Mouse (Mus musculus): Measurements from ENCODE around the gene Gcgr. TPM values are rescaled to one million over a fixed set of nuclear protein-coding genes. Genes with fewer than 3 reads are reported as not detected.
"Not testable (repeated sequence)": the region's sequence is repeated elsewhere in the genome, so short reads cannot be mapped to it uniquely, and the experiment has no call there.

Gene Gcgr
- polyA plus RNA-seq, 2 experiments from 2014 or later, result not detected

DNA sequence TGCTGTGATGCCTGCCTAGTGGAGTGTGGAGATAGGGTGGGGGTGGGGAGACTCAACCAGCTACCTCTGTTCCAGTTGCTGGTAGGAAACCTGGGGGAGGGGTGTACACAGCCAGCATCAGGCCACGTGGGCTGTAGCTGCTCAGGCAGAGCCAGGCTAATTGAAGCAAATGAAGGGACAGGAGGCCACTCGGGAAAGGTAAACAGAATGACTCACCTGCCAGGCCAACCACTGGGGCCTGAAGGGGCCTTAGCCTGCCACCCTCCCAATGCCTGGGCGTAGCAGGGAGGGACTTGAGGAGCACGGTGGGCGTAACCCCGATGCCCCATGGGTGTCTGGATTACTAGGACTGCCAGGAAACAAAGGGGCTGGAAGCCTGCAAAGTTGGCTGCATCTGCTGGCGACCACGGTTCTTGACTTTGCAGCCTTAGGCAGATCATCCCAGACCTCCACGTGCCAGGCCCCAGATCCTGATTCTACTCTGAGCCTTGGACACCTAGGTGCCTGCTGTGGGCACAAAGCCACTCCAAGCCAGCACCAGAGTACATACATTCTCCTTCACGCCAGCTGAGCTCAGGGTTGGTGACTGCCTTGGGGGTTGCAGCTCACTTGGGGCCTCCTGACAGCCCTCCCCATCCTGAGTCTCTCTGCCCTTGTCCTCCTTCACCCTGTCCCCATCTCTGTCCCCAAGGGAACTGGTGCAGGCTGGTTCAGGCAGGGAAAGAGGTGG lies 9.0 kb downstream of the Gcgr start:
- no peak for ATAC-seq

DNA sequence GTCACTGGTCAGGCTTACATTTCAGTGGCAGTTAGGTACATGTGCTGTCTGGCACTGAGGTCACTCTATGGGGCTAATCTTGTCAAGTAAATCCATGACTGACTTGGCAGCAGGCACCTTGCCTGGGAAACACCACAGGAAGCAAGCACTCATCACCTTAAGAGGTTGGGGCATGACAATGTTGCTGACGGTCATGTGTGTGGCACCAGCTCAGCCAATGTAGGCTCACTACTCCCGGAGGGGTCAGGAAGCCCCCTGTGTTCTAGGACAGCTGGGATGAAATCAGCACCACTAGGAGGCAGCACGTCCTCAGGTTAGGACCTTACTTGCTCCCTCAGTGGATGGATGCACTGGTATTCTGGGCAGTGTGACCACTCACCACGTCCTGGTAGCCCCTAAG lies 11.4 kb downstream of the Gcgr start:
- ATAC-seq, result no peak

DNA sequence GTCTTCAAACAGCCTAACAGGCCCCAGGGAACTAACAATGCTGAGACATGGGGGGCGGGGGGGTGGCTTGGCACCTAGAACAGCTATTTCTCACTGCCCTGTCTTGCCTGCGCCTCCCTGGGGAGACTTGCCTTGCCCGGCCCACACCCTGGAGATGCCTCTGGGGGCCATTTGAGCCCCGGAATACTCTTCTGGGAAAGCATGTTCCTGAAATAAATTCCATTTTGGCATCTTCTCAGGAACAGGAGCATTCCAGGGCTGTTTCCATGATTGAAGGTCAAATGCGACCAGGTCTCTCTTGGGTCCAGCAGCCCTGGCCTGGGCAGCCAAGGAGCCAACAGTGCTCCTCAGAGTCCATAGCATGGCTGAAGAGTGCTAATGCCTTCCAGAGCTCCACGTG lies 11.9 kb downstream of the Gcgr start:
- no peak for ATAC-seq

DNA sequence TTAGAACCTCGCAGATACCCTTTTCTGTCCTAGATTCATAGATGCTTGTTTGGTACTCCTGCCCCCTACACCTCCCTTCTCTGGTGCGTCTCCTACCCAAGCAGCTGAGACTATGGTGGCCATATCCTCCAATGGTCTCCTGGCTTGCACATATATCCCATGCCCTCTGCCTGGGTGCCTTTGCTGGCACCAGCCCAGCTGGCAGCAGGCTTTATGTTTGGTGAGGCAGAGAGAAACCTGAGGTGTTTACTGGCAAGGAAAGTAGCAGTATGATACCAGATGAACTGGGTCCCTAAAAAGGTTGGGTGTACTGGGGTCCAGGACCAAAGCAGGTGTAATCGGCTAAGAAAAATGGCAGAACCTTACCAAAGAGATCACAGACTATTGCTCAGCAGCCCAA lies 15.5 kb downstream of the Gcgr start:
- ATAC-seq, result no peak

DNA sequence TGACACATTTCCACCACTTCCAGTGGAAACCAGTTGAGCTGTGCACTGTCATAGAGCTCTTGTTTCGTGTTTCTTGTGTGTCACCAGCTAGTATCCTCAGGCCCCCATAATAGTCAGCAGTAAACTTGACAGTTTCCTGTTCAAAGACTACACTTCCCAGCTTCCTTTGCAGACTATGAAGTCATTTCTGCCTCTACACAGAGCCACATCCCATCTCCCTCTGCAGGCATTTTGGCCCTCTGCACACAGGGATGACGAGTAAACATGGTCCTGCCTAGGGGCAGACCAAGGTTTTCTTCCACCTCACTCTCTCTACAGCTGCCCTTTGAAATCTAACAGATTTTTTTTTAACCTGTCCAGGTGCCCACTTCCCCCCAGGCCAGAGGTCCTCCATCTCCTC lies 17.0 kb downstream of the Gcgr start:
- peak; percentile 49 for ATAC-seq

DNA sequence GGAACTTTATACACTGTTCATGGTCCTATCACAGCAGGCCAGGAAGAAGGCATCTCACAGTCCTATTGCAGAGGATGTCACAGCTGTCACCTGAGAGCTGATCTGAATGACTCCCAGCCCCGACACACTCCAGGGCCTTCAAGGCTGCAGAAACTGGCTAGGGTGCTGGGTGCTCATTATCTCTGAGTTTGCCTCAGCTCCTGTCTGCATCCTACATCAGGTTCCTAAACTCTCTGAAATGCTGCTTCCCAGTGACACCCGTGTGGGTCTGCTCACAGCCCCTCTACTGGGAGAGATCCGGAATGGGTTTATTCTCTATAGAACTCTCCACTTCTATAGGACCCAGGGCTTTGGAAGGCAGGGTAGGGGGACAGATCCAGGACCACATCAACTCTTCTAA lies 17.7 kb downstream of the Gcgr start:
- no peak for ATAC-seq

DNA sequence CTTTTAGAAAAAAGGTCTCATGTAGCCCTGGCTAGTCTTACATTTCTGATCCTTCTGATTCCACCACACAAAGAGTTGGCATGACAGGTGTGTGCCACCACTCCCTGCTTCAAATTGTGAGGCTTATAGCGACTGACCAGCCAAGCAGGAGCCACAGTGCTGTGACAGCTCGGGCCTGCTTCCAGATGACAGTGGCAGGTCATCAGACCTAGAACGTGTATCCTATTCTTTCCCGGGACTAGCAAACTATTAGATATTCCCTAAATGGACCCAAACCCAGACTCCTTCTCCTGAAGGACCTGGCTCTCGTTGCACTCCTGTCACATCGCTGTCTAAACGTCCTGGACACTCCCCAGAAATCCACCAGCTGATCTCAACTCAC lies 18.3 kb downstream of the Gcgr start:
- ATAC-seq, result no peak

DNA sequence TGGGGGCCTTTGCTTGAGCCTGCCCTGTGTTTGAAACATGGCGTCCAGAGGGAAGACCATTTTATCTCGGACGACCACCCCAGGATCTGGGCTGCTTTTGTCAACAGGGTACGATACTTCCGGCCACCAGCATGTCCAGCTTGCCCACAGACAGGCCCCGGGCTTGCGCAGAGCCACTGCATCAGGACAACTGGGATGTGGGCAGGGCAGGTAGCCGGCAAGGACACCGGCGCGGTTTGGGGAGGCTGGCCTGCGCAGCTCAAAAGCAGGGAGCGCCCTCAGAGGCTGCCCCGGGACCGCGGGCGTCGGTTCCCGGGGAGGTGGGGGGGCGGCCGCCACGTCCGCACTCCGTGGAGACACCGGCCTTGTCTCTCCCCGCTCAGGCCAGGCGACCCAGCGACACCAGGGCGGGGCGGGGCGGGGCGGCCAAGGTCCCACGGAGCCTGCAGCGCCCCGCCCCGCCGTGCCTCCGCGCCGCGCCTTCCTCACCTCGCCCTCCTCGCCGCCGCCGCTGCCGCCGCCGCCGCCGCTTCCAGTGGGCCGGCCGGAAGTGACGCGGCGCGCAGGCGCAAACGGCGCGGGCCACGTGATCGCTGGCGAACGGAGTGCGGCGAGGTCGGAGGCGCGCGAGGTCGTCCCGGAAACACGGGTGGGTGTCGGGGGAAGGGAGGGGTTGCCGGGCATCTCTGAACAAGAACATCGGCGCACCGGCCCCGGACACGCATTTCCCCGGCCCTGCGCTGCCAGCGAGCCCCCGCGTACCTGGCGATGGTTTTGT lies 18.9 kb downstream of the Gcgr start, which contains the start of gene Mcrip1:
TSS of gene Mcrip1 (minus strand) at position 560 of the 778 bp plus-strand sequence.
- peak; percentile 86 for ATAC-seq

DNA sequence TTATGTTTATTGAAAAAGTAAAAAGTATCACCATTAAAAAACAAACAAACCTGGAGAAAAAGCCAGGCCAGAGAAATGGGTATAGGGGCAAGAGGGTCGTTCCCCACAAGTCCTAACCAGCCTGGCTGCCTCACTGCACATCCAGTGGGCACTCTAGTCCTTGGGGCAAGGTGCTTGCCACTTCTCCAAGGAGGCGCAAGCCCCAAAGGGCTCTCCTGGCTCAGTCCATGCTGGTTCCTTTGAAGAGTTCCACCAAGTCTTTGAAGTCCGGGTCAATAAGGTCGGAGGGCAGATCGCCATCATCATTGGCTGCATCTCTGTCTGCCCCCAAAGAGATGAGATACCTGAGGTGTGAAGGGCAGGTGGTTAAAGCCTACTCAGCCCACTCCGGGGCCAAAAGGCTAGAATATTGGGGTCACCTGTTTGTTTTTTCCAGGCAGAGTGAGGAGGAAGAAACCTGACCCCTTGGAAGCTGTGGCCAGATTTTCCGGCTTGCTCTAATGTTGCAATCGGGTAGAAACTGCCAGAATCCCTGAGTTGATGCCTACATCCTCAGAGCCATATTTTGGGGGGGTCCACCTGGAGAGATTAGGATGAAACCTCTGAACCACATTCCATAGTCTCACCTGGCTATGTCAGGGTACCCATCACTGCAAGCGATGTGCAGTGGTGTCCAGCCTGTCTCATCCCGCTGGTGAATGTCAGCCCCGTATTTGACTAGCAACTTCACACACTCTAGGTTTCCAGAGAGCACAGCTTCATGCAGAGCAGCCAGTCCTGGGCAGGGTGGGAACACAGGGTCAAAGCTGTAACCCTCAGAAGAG lies 19.7 kb downstream of the Gcgr start:
- ATAC-seq, result peak; percentile 9

DNA sequence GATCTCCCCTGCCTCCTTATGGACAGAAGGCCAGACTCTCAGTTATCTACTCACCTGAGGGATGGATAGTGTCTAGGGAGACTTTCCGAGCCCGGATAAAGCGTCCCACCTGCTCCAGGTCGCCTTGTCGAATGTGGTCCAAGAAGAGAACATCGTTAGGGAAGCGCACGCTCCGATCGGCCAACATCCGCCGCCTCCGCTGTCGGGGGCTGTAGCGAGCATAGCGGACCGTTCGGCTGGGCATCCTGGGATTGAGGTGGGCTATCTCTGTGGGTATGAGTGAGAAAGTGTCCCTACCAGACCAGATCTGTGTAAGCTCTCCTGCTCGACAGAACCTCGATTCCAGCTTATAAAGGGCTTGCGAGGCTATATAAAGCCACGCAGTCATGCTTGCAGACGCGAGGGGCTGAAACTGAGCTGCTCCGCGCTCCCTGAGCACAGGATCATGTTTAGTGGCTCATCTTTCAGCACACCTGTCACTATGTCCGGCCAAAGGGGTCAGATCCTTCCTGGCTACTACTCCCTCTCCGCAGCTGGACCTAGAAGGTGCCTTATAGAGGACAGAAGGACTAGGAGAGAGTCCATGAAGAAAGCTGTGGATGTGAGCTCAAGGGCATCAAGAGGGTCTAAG lies 20.4 kb downstream of the Gcgr start, which contains the start of gene Ppp1r27:
TSS of gene Ppp1r27 (minus strand) at position 323 of the 631 bp plus-strand sequence.
- no peak for ATAC-seq

DNA sequence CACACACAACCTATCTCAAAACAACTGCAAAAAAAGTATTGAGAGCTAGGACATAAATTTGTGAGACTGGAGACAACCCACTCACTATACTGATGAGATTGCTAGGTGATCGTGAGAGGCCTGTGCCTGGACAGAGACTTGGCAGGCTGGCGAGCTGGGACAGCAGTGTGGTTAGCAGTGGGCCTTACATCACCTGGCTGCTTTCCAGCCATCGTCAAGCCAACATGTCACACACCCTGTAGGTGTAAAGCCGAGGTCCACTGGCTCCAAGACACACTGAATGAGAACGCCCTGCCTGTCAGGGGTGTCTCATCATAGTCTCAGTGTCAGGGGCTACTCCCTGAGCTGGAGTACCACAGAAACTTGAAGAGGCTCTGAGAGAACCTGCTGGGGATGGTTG lies 22.2 kb downstream of the Gcgr start:
- ATAC-seq, result no peak

DNA sequence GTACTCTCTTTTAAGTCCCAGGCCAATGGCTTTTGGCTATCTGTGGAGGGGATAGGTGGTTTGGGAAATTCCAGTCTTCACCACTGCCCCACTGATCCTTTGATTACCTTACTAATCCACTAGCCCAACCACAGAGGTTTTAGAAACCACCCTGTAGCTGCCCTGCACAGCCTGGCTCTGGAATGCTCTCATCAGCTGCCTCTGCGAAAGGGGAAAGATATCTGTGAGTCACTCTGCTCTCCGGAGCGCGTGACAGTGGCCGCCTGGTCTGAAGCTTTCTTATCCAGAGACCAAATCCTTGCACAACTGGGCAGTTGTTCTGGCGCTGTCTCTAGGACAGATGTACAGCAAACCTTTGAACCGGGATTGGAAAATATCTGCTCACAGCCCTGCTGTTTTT lies 24.3 kb downstream of the Gcgr start:
- no peak for ATAC-seq

DNA sequence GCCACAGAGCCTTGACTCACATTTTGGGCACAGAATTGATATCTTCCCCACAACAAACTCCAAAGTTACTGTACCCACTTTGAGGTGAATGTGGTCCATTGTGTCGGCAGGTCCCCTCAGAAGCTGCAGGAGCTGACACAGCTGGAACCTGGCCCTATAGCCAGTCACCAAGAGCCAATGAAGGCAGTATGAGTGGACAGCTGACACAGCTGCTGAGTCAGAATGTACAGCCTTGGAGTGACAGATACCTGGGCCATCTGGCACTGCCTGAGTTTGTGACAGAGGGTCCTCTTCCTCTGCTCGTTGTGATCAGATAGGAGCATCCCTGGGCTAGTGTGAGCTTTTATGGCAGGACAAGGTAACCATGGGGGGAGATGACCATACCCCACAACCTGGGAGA lies 24.8 kb downstream of the Gcgr start:
- ATAC-seq, result no peak

DNA sequence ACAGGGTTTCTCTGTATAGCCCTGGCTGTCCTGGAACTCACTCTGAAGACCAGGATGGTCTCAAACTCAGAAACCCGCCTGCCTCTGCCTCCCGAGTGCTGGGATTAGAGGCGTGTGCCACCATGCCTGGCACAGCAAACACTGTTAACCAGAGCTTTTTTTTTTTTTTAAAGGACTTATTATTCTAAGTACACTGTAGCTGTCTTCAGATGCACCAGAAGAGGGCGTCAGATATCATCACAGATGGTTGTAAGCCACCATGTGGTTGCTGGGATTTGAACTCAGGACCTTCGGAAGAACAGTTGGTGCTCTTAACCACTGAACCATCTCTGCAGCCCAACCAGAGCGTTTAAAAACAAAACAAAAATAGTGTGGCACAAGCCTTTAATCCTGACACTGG lies 28.3 kb downstream of the Gcgr start:
- not testable (repeated sequence) for ATAC-seq

DNA sequence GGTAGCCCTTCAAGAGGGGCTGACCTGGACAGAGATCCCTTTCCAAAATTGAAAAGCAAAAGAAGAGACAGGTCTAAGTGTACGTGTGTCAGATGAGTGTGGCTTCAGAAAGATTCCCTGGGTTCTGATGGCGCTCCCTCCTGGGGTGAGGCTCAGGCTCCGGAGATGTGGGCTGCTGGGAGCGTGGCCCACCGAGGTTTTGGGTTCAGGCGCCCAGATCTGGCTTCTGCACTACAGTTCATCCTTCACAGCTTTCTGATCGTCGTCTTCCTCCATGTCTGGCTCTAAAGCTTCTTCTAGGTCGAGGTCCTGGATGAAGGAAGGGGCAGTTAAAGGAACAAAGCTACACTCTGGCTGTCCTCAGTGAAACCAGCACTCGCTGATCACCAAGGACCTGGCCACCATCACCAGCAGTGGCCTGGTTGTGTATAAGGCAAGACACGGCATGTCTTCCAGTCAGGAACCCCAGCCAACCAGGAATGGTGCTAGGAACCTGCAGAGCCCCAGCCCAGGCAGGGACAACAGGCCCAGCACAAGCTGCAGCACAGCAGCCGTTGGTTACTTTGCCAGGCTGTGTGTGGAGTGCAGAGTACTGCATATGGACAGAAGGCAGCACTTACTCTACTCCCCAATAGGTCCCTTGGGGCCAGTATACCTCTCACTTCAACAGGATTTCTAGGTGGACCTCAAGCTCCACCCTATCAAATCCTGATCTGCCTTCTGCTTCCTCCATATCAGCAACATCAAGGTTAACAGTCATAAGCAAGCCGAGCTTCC lies 30.6 kb downstream of the Gcgr start:
- ATAC-seq, result no peak

DNA sequence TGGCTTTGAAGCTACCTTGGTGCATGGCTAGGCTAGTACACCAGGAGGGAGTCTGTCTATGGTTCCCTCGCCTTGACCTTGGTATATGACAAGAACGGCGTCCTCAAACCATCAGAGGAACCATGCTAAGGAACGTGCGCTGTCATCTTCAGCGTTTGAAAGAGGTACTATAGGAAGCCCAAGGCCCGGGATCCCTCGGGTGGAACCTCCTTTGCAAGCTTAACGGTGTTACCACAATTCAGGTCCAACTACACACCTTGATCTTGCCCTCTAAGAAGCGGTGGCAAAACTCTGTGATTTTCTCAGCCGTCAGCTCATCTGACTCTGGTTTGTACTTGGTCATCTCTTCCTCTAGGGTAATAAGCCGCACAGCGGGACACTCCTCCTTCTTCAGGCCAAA lies 32.5 kb downstream of the Gcgr start:
- ATAC-seq, result no peak

DNA sequence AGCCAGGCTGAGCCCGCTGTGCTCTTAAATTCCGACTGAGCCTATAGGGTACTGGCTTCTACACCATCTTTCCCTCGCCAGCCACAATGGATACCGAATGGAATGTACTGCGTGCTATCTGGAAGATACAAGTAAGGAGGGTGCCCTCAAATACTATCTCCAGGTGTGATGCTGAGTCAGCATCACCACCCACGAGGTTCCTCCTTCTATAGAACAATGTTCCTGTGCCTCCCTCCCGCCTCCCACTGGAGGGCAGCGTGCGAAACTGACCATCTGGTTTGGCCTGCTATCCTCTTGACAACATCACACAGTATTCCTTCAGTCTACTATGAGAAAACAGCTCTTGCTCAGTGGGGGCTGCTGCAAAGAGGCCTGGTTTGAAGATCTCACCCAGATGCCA lies 34.6 kb downstream of the Gcgr start:
- ATAC-seq, result no peak

DNA sequence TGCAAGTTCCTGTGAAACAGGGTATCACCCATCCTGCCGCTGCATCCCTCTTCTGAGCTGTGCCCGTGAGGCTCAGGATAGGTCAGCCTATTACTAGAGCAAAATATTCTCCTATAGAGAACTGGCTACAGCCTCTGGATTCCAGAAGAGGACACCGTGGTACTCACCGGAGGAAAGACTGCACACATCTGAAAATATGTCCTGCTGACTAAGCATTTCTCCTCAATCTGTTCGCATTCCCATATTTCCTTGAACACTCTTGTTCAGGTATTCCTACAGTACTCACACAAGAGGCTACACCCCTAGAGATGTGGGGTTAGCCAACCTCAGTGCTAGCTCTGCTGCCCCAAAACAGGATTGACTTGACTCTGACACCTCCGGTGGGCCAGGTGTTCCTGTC lies 37.8 kb downstream of the Gcgr start:
- ATAC-seq, result no peak

DNA sequence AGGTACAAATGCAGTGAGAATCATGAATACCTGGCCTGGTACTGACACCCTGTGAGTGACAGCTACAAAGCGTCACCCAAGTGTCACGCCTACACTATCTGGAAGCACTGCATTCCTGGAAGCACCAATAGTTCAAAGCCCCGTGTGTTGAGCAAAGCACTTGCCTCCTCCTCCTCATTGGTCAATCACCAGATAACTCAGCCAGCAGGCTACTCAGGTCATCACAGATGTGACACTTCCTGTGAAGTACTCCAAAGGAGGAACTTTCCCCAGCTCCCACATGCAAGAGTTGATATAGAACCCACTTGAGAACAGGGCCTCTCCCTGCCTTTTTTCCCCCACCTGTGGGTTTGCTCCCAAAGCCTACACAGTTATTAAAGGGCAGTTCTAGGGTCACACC lies 40.6 kb downstream of the Gcgr start:
- ATAC-seq, result no peak

DNA sequence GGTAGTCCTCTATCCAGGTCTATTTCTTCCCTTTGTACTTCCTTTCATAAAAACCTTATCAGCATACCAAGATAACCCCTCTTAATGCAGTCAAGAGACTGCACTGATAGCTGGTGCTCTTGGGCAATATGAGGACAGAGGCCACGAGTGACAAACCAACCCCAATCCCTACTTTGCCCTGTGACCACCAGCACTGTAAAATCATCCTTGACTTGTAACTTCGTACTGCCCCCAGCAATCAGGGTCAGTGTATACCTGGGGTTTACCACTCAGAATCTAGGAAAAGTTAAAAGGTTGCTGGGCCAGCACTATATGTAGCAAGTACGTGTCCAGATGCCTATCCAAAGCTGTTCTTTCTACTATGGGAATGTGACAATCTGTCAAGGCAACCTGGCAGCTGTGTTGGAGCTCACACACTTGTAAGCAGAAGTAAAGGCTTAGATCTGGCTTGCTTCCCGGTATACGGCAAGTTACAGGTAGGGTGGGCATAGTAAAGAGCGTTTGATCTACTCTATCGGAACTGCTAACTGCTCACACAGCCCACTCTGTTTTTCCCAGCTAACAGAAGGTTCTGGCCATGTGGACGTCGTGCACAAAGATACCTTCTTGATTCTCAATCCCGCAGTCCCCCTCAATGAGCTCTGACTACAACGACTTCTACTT lies 41.4 kb downstream of the Gcgr start:
- no peak for ATAC-seq

DNA sequence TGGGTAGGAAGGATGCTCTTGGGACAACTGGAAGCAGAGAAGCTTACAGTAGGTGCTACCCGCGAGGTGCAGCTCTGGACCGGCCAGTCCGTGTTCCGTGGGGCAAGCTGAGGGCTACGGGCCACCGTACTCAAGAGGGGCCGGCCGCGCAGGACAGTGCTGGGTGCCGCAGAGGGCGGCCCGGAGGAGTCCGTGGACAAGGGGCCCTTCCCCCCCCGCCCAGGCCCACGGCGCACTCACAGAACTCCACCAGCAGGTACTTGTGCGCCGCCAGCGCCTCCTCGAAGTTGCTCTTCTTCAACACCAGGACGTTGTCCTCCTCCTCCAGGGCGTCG lies 41.9 kb downstream of the Gcgr start:
- peak; percentile 9 for ATAC-seq

Measured in CD4-positive, CD25-positive, alpha-beta regulatory T cell, adult 4 months (primary cell).